ENCODE assay signal across 8 mouse cellular contexts in the genomic region with DNA sequence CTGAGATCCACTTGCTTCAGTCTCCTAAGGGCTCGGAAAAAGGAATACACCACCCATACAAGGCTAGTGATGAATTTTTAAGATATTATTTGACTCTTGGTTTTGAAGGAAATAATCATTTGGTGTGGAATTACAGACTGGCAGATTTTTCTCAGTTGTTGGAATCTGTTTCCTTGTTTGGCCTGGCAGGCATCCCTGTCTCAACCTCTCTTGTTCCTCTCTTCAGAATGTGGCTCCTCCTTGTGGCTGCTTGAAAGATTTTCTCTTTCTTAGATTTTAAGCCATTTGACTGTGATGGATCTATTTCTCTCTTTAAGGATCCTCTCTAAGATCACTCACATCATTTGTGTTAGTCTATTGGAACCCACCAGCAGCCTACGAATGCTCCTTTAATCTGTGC. TPM values are rescaled to one million over a fixed set of nuclear protein-coding genes. Genes with fewer than 3 reads are reported as not detected.
DNase-seq lines count a peak whose midpoint lies in the region; ATAC-seq and TF ChIP-seq lines count a peak whose summit lies in the region.

No protein-coding gene starts in this region.

- ATAC-seq in hindbrain, postnatal 0 days, result no peak
- no peak for ATAC-seq in hindbrain, embryonic 16.5 days
- ATAC-seq in kidney, postnatal 0 days (replicated peaks; ENCODE audit: low FRiP score, low read depth), result no peak

- no peaks in the 10 kb centered on the region for H3K4me1 ChIP-seq in hindbrain, postnatal 0 days (ENCODE audit: insufficient read depth, low read length)
- H3K4me1 ChIP-seq in hindbrain, embryonic 16.5 days (ENCODE audit: control insufficient read depth, insufficient read depth, low read depth, low read length), result peaks cover 4% of the 10 kb centered on the region
- H3K4me1 ChIP-seq in thymus, adult 2 months (replicated peaks; ENCODE audit: control insufficient read depth, insufficient read depth, low read length), result no peaks in the 10 kb centered on the region
- no peaks in the 10 kb centered on the region for H3K4me1 ChIP-seq in kidney, postnatal 0 days (replicated peaks; ENCODE audit: insufficient read depth, low read length)

- H3K27ac ChIP-seq in hindbrain, postnatal 0 days, result no peak overlapping the region
- H3K27ac ChIP-seq in hindbrain, embryonic 16.5 days (ENCODE audit: low read depth, low read length), result no peak overlapping the region
- H3K27ac ChIP-seq in thymus, adult 2 months (ENCODE audit: control insufficient read depth, insufficient read depth, low read length), result no peak overlapping the region
- H3K27ac ChIP-seq in kidney, postnatal 0 days, result no peak overlapping the region

- H3K9me3 ChIP-seq in hindbrain, postnatal 0 days (ENCODE audit: low read length), result no peaks in the 10 kb centered on the region
- H3K9me3 ChIP-seq in hindbrain, embryonic 16.5 days (ENCODE audit: control insufficient read depth, low read length), result no peaks in the 10 kb centered on the region
- no peaks in the 10 kb centered on the region for H3K9me3 ChIP-seq in kidney, postnatal 0 days (replicated peaks; ENCODE audit: low read length)

- H3K27me3 ChIP-seq in hindbrain, postnatal 0 days (ENCODE audit: insufficient read depth, low read length), result no peaks in the 10 kb centered on the region
- H3K27me3 ChIP-seq in hindbrain, embryonic 16.5 days (replicated peaks; ENCODE audit: control insufficient read depth, insufficient read depth, low read length), result no peaks in the 10 kb centered on the region
- no peaks in the 10 kb centered on the region for H3K27me3 ChIP-seq in thymus, adult 2 months (ENCODE audit: control insufficient read depth, insufficient read depth, low read length)
- H3K27me3 ChIP-seq in kidney, postnatal 0 days (ENCODE audit: insufficient read depth, low read length), result no peaks in the 10 kb centered on the region
- H3K27me3 ChIP-seq in splenic B cell, adult 2 months (ENCODE audit: control insufficient read depth, insufficient read depth, low read length, poor library complexity, severe bottlenecking), result no peaks in the 10 kb centered on the region

- H3K36me3 ChIP-seq in hindbrain, postnatal 0 days (ENCODE audit: insufficient read depth, low read length), result no peaks in the 10 kb centered on the region
- no peaks in the 10 kb centered on the region for H3K36me3 ChIP-seq in hindbrain, embryonic 16.5 days (ENCODE audit: control insufficient read depth, insufficient read depth, low read length)
- H3K36me3 ChIP-seq in thymus, adult 2 months (ENCODE audit: control insufficient read depth, insufficient read depth, low read length), result no peaks in the 10 kb centered on the region
- H3K36me3 ChIP-seq in kidney, postnatal 0 days (ENCODE audit: insufficient read depth, low read length), result no peaks in the 10 kb centered on the region
- H3K36me3 ChIP-seq in splenic B cell, adult 2 months (ENCODE audit: control insufficient read depth, insufficient read depth, low read length, poor library complexity, severe bottlenecking), result no peaks in the 10 kb centered on the region

- WGBS in hindbrain, postnatal 0 days, result 84% methylated on average over 2 of the region's 2 CpGs
- 85% methylated on average over 2 of the region's 2 CpGs for WGBS in hindbrain, embryonic 16.5 days
- WGBS in thymus, adult 2 months, result 91% methylated on average over 2 of the region's 2 CpGs
- 81% methylated on average over 2 of the region's 2 CpGs for WGBS in kidney, postnatal 0 days

- no peak overlapping the region for H3K4me2 ChIP-seq in hindbrain, postnatal 0 days (ENCODE audit: low read depth, low read length)
- H3K4me2 ChIP-seq in hindbrain, embryonic 16.5 days (ENCODE audit: low read length), result no peak overlapping the region
- no peak overlapping the region for H3K4me2 ChIP-seq in kidney, postnatal 0 days (ENCODE audit: low read length)

- no peak for TF ChIP-seq POLR2A in thymus, adult 2 months (IDR thresholded peaks at IDR 0.05; ENCODE audit: control insufficient read depth, extremely low read depth, insufficient read depth, low read length, poor library complexity)

- peak; percentile 66 for DNase-seq in hindbrain, postnatal 0 days (ENCODE audit: low spot score)
- peak; percentile 25 for DNase-seq in thymus, adult 2 months
- no peak for DNase-seq in thymus, postnatal 36 days
- peak; percentile 47 for DNase-seq in cerebellum, adult 8-10 months
- DNase-seq in kidney, postnatal 0 days (ENCODE audit: low spot score), result peak; percentile 78
- peak; percentile 37 for DNase-seq in splenic B cell, adult 2 months (ENCODE audit: low read depth, low spot score)
- DNase-seq in yolk sac, embryonic 10.5 days (ENCODE audit: low spot score), result no peak

- H3K4me3 ChIP-seq in hindbrain, postnatal 0 days (ENCODE audit: low read length), result no peak overlapping the region
- H3K4me3 ChIP-seq in hindbrain, embryonic 16.5 days (ENCODE audit: low read length), result no peak overlapping the region
- no peak overlapping the region for H3K4me3 ChIP-seq in thymus, adult 2 months (ENCODE audit: control insufficient read depth, insufficient read depth, low read length)
- no peak overlapping the region for H3K4me3 ChIP-seq in kidney, postnatal 0 days (replicated peaks; ENCODE audit: low read depth, low read length)

- no peak overlapping the region for H3K9ac ChIP-seq in hindbrain, postnatal 0 days (replicated peaks; ENCODE audit: low read length)
- H3K9ac ChIP-seq in hindbrain, embryonic 16.5 days (ENCODE audit: low read depth, low read length), result no peak overlapping the region
- H3K9ac ChIP-seq in kidney, postnatal 0 days (ENCODE audit: low read depth, low read length), result no peak overlapping the region

- TF ChIP-seq CTCF in hindbrain, postnatal 0 days (IDR thresholded peaks at IDR 0.05; ENCODE audit: low read depth), result peak; percentile 67
- TF ChIP-seq CTCF in thymus, adult 2 months (IDR thresholded peaks at IDR 0.05; ENCODE audit: borderline replicate concordance, control insufficient read depth, extremely low read depth, insufficient read depth, low read length, poor library complexity), result no peak
- peak; percentile 69 for TF ChIP-seq CTCF in kidney, postnatal 0 days (IDR thresholded peaks at IDR 0.05; ENCODE audit: low read depth)

RNA-seq across cellular contexts. Expression of a gene that starts 4.9 kb away (rescaled TPM):
- total RNA-seq in hindbrain, postnatal 0 days (2014; rRNA removed), result 2.7 and 3.5 TPM in 2 replicates
- 6.8 and 6.9 TPM in 2 replicates for polyA plus RNA-seq in hindbrain, postnatal 0 days (2015; fragmentation: Nextera tagmentation; extraction: Ambion mirVana)
- polyA plus RNA-seq in hindbrain, embryonic 16.5 days (2015; fragmentation: Nextera tagmentation; extraction: Ambion mirVana), result 5.8 and 6.4 TPM in 2 replicates
- 4.2 and 5.2 TPM in 2 replicates for polyA plus RNA-seq in thymus, adult 2 months (2012; rRNA removed)
- polyA plus RNA-seq in kidney, postnatal 0 days (2015; fragmentation: Nextera tagmentation; extraction: Ambion mirVana), result 21.3 and 21.7 TPM in 2 replicates

Comparison
In these comparisons a context has a peak if more than half of its experiments do, and no peak if none do; other contexts are left out.
1. DNase-seq: peak in hindbrain, postnatal 0 days (single experiment), thymus, adult 2 months (single experiment), cerebellum, adult 8-10 months (single experiment), kidney, postnatal 0 days (single experiment) and splenic B cell, adult 2 months (single experiment); none in thymus, postnatal 36 days (0 of 2) and yolk sac, embryonic 10.5 days (single experiment).